Mouse (Mus musculus) layer of hippocampus, adult 18-20 months (tissue): ENCODE measurements around the gene Suds3. TPM values are rescaled to one million over a fixed set of nuclear protein-coding genes. Genes with fewer than 3 reads are reported as not detected.

Experiments used
- DNase-seq, 2 experiments: peaks; one replicate each; pipeline ENCODE4 v3.0.0; 2022; ENCODE audit warnings: low spot score in 2 of 2
- total RNA-seq, 2 experiments: library from RNA; stranded (reverse); gene quantifications; 2 replicates each; pipeline ENCODE4 v1.2.3; 2021

Suds3 gene
- total RNA-seq, 2 experiments from 2014 or later, result 132 to 151 TPM

- no peak for DNase-seq
Measured at GRCm38 (mm10) chr5:117136570-117136969, 20.7 kb upstream of the Suds3 start.

- DNase-seq, result no peak
Measured at GRCm38 (mm10) chr5:117135869-117136268, 20.0 kb upstream of the Suds3 start.

- no peak for DNase-seq
Measured at GRCm38 (mm10) chr5:117134889-117135456, 19.1 kb upstream of the Suds3 start.

GRCm38 (mm10) chr5:117134066-117134888, 18.4 kb upstream of the Suds3 start:
- DNase-seq, result no peak

GRCm38 (mm10) chr5:117133446-117134065, 17.6 kb upstream of the Suds3 start:
- DNase-seq, result no peak

GRCm38 (mm10) chr5:117130726-117131125, 14.8 kb upstream of the Suds3 start:
- DNase-seq, result no peak

GRCm38 (mm10) chr5:117127051-117127450, 11.1 kb upstream of the Suds3 start:
- no peak for DNase-seq

GRCm38 (mm10) chr5:117125482-117126346, 9.8 kb upstream of the Suds3 start:
- DNase-seq, result no peak

GRCm38 (mm10) chr5:117123840-117124239, 7.9 kb upstream of the Suds3 start:
- DNase-seq, result no peak

GRCm38 (mm10) chr5:117123102-117123501, 7.2 kb upstream of the Suds3 start:
- DNase-seq, result no peak

GRCm38 (mm10) chr5:117121657-117122056, 5.7 kb upstream of the Suds3 start:
- no peak for DNase-seq

- DNase-seq, result no peak
Measured at GRCm38 (mm10) chr5:117120489-117121466, 4.9 kb upstream of the Suds3 start.

GRCm38 (mm10) chr5:117119777-117120488, 4.0 kb upstream of the Suds3 start, which contains the start of gene Taok3:
Gene Taok3, plus strand, starts transcription at chr5:117120129.
- peak; percentile 97 to 99 for DNase-seq

- no peak for DNase-seq
Measured at GRCm38 (mm10) chr5:117118850-117119249, 2.9 kb upstream of the Suds3 start.

GRCm38 (mm10) chr5:117118220-117118619, 2.3 kb upstream of the Suds3 start:
- DNase-seq, result no peak

GRCm38 (mm10) chr5:117117716-117118115, 1.8 kb upstream of the Suds3 start:
- DNase-seq, result no peak

GRCm38 (mm10) chr5:117117241-117117640, 1.3 kb upstream of the Suds3 start:
- no peak for DNase-seq

GRCm38 (mm10) chr5:117116660-117117059, 747 bp upstream of the Suds3 start:
- DNase-seq, result no peak

- no peak for DNase-seq
Measured at GRCm38 (mm10) chr5:117115193-117115767, 633 bp downstream of the Suds3 start.
